Mouse (Mus musculus): Measurements from ENCODE around the gene Fam171a1. TPM values are rescaled to one million over a fixed set of nuclear protein-coding genes. Genes with fewer than 3 reads are reported as not detected.

The Fam171a1 gene
- total RNA-seq, 2 experiments from 2014 or later, result 58.5 to 60.2 TPM

DNA sequence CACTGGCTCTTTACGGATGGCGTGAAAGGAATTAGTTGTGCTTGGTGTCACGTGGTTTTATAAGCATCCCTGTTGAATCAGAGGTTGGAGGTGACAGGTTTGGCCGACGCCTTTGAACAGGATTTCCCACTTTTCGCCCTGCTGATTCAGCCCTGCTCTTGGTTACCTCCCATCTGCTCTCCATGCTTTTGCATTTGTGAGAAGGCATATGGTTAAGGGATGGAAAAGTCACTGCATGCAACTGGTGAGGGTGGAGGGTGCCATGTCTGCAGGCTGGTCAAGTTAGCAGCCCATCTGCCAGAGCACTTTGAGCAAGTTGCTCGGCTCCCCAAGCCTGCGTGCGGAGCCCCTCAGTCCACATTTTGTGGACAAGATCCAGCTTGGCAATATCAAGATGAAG lies 18.4 kb downstream of the Fam171a1 start:
- intact Hi-C loops (cut with DNase I), result no loop called here

DNA sequence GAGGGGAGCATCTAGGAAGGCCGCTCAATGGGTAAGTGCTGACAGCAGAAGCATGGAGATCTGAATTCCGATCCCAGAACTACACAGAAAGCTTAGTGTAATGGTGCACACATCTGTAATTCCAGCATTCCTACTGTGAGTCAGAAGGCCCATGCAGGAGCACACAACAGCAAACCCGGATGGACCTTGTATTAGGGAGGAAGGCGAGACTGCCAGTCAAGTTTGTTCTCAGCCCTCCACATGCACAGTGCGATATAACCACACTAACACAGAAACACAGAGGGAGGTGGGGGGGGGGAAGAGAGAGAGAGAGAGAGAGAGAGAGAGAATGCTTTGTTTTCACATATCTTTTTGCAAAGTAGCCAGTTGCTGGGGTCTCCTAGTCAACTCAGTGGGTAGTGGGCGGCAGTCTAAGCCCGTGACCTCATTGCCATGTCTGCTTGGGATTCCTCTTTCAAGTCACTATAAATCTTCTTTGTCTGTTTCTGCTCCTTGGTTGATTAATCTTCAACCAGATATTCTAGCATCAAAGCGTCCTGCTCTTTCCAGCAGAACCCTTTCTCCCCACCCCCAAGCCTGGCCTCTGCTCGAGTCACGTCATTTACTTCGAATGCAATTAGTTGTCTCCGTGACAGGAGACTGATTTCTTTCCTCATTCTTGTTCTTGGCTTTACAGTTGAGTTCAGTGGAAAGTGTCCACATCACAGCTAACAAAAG lies 20.7 kb downstream of the Fam171a1 start:
- intact Hi-C loops (cut with DNase I), result no loop called here
- no peak for DNase-seq (ENCODE audit: extremely low spot score in 1 of 2, low spot score in 2 of 2)

More for the DNA sequence above, 18.4 kb downstream of the Fam171a1 start:
- no peak for DNase-seq (ENCODE audit: extremely low spot score in 1 of 2, low spot score in 2 of 2)

DNA sequence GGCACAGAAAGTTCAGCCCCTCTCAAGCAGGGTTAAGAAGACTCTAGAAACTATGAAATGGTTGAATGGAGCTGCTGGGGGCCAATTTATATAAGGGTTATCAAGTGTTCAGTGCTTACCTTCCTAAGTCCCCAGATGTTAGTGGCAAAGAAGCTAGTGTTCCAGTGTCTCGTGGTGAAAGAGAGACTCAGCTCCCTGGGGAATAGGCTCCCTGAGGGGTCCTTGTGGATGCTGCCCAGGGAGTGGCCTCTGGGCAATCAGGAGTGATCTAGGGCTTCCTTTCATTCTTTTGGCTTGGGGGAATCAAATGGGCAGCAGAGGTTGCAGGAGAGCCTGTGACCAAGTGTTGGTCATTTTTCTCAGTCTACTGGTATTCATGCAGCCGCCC lies 21.3 kb downstream of the Fam171a1 start:
- intact Hi-C loops (cut with DNase I), result no loop called here
- DNase-seq (ENCODE audit: extremely low spot score in 1 of 2, low spot score in 2 of 2), result no peak

DNA sequence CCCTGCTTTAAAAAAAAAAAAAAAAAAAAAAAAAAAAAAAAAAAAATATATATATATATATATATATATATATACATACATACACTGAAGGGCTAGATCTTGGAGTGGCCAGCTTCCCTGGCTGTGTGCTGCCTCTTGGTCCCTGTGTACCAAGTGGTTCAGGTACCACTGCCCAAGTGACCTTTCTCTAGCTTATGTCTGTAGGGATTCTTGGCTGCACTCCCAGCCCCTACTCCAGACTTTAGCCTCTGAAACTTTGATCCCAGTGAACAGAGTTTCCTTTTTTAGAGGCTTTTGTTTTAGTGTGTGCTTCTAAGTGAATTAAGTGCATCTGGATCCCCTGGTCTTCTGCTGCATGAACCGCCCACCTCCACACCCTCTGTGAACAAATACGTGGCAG lies 24.3 kb downstream of the Fam171a1 start:
- intact Hi-C loops (cut with DNase I), result no loop called here
- no peak for DNase-seq (ENCODE audit: extremely low spot score in 1 of 2, low spot score in 2 of 2)

DNA sequence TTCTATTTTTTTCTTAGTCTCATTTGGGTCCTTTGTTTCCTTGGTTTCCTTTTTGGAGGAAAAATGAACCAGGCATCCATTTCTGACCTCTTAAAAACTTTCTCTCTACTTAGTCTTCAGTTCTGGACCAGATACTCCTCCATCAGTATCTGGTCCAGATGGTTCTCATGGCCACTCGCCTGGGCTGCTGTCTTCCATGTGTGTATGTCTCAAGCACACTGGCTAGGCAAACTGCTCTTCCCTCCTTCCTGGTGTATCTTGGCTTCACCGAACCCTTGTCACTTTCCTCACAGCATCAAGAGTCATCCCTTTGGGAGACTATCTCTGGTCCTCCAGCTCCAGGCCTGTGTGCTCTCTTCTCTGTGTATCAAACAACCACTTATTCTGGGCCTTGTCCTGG lies 25.0 kb downstream of the Fam171a1 start:
- no peak for DNase-seq (ENCODE audit: extremely low spot score in 1 of 2, low spot score in 2 of 2)

DNA sequence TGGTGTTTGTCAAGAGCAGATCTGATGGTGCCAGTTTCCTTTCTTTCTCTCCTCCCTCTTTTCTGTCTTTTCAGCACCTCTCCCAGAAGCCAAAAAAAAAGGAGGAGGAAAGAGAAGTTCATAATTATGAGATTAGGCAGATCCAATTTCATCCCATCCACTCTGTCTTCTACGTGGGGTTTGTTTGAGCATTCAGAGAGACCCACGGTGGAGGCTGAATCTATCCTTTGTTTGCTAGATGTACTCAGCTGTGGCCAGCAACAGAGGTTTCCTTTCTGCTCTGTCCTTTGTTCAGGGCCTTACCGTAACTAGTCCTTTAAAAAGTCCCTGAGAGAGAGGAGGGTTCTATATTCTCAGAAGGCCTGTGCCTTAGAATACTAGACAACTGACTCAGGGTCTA lies 25.6 kb downstream of the Fam171a1 start:
- DNase-seq (ENCODE audit: extremely low spot score in 1 of 2, low spot score in 2 of 2), result no peak
- intact Hi-C loops (cut with DNase I), result no loop called here

More for the DNA sequence above, 25.0 kb downstream of the Fam171a1 start:
- intact Hi-C loops (cut with DNase I), result no loop called here

DNA sequence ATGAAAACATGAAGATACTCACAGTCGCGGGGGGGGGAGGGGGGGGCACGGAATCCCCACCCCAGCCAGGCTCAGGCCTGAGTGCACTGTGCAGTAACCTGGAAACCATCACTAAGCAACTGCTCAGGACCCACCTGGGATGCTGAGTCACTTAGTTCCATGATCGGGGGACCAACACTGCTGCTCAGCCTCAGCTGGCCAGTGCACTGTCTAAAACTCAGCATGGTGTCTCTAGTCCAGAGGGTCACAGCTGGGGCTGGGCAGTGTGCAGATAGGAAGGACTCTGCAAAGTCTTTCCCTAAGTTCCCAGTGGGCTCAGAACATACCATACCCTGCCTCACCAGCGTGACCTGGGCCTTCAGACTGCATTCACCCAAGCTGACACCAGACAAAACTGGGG lies 26.6 kb downstream of the Fam171a1 start:
- DNase-seq (ENCODE audit: extremely low spot score in 1 of 2, low spot score in 2 of 2), result no peak
- intact Hi-C loops (cut with DNase I), result no loop called here

DNA sequence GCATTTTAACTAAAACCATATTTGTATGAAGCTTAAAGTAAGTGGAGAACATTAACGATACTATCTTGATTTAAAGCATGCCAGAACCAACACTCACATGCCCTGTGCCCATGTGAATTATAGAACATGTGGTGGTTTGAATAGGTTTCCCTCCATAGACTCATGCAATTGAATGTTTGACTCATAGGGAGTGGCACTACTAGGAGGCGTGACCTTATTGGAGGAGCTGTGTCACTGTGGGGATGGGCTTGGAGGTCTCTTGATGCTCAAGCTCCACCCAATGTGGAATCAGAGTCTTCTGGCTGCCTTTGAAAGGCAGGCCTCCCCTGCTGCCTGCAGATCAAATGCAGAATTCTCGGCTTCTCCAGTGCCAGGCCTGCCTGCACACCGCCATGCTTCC lies 27.8 kb downstream of the Fam171a1 start:
- intact Hi-C loops (cut with DNase I), result no loop called here
- no peak for DNase-seq (ENCODE audit: extremely low spot score in 1 of 2, low spot score in 2 of 2)

DNA sequence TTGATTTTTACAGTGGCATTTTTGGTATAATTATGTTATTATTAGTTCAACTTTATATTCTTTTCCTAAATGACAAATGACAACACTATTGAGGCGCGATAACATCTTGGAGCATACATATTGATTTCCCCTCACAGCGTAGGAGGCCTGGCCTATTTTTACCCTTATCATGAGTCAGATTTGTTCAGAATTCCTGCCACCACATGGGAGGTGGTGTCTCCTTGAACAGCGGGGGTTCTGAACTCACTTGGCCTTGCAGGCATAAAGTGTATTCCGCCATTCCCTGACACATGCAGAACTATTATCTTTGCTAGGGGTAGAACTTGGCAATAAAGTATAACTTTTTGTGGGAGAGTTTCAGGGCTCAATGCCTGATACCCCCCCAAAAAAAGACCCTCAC lies 30.3 kb downstream of the Fam171a1 start:
- intact Hi-C loops (cut with DNase I), result no loop called here
- no peak for DNase-seq (ENCODE audit: extremely low spot score in 1 of 2, low spot score in 2 of 2)

DNA sequence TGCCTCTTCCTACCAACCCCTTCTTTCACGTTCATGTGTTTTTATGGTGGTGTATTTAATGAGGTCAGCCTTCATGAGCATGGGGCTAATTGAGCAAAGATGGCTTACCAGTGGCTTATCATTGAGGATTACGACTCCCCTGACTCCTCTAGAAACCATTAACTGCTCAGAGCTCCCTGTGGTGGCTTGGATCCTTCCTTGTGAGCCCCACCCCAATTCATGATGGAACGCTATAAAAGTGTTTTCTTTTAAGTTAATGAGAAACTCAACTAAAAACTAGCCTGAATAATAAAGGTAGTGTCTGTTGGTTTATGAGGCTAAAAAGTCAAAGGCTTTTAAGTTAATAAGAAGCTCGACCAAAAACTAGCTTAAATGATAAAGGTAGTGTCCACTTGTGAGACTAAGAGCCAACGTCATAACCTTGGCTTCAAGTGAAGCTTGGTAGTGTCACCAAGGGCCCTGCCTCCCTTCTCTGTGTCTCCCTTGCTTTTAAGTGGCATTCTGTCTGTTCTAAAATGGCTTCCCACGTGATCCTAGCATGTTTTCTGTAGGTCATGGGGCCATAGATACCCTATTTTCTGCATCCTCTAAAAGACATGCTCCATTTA lies 33.6 kb downstream of the Fam171a1 start:
- intact Hi-C loops (cut with DNase I), result no loop called here
- no peak for DNase-seq (ENCODE audit: extremely low spot score in 1 of 2, low spot score in 2 of 2)

DNA sequence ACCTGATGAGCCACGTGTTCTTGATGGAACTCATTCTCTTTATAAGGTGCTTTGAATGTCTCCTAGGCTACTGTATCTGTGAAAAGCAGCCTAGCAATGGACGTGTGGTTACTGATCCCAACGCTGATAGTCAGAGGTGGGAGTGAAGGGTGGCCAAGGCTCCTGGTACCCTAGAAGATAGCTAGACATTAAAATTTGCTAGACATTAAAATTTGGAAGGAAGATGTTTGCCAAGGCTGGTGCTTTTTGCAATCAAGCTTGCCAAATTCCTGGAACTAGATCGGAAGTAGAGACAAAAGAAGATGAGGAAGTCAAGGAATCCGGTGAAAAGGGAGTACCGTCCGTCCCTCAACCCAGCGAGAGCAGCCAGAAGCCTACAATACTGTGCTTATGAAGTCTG lies 34.7 kb downstream of the Fam171a1 start:
- intact Hi-C loops (cut with DNase I), result no loop called here
- DNase-seq (ENCODE audit: extremely low spot score in 1 of 2, low spot score in 2 of 2), result no peak

DNA sequence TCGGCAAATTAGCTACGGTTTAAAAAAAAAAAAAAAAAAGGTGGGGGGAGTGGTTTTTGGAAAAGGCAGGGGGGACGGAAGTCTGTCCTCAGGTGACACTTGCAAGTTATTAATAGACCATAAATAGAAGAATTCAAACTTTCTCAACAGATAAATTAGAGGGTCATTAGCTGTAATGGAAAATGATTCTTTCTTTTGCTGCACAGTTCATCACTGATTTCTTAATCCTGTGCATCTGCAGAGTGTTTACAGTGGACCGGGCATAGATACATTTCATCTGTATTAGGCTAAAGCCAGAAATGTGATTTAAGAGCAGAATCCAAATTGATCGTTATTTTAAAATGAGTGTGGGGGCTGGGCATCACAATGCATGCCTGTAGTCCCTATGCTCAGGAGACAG lies 36.3 kb downstream of the Fam171a1 start:
- DNase-seq (ENCODE audit: extremely low spot score in 1 of 2, low spot score in 2 of 2), result no peak
- intact Hi-C loops (cut with DNase I), result no loop called here

DNA sequence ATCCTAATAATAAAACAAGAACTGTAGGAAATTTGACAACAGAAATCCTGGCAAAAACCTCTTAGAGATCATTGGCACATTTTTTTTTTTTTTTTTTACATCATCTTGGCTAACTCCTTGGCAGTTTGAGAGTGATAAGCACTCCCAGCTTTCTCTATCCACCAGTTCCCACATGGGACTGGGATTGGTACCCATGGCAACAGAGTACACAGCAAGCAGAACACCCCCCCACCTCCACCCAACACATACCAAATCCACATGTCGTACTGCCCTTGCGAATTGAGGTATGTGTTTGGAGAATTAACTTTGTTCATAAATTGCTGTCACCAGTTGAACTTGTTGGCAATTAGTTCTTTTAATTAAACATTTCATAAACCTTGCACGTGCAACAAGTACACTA lies 37.3 kb downstream of the Fam171a1 start:
- intact Hi-C loops (cut with DNase I), result no loop called here
- DNase-seq (ENCODE audit: extremely low spot score in 1 of 2, low spot score in 2 of 2), result no peak

DNA sequence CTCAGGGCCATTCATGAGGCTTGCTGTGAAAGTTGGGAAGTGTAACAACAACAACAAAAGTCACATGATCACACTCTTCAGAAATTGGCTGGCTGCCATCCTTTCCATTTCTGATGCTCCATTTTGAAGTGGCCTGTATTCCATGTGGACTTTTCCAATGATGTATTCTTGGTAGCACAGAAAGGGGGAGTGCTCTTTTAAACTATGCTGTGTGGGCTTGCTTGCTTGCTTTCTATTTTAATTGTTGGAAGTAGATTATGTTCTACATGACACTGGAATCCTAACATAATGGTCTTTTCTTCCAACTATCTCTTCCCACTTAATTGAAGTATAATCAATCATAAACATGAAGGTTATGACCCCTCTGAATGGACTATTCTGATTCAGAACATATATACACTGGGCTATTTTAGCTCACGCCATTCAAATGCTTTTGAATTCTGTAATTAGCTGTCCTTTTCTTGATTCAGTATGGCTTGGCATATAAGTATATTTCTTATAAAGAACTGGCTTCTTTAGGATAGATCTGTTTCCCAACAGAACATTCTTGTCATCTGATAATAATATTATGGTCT lies 40.2 kb downstream of the Fam171a1 start:
- intact Hi-C loops (cut with DNase I), result no loop called here
- no peak for DNase-seq (ENCODE audit: extremely low spot score in 1 of 2, low spot score in 2 of 2)

DNA sequence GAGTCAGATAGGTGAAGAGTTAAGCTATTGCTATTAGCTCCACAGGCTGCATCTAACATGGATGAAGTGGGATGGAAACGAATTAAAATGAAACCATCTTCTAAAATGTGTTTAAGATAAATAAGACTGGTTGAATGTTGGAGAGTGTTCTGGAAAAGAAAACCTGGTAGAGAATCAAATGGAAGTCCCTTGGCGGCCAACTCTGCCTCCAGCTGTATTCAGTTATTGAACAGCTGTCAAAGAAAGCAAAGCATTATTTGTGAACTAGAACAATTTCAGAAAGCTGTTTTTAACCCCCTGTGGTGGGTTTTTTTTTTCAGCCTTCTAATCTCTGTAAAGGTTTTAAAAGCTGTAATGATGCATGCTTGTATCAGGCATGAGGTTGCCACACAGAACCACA lies 41.0 kb downstream of the Fam171a1 start:
- intact Hi-C loops (cut with DNase I), result no loop called here
- DNase-seq (ENCODE audit: extremely low spot score in 1 of 2, low spot score in 2 of 2), result no peak

DNA sequence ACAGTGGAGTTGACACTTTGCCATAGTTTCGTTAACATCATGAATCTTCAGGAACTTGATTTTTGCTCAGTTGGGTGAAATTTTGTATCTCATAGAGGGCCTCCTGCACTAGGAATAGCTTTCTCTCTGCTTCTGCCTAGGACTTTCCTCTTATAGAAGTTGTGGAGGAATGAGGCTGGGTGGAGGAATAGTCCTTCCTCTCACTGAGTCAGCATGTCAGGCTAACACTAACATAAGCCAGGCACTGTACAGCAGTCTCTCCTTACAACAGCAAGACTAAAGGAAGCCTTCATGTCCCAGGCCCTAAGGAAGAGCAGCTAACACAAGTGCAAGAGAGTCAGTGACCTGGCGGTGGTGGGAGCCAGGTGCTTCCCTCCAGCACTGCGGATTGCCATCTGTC lies 43.0 kb downstream of the Fam171a1 start:
- intact Hi-C loops (cut with DNase I), result no loop called here

DNA sequence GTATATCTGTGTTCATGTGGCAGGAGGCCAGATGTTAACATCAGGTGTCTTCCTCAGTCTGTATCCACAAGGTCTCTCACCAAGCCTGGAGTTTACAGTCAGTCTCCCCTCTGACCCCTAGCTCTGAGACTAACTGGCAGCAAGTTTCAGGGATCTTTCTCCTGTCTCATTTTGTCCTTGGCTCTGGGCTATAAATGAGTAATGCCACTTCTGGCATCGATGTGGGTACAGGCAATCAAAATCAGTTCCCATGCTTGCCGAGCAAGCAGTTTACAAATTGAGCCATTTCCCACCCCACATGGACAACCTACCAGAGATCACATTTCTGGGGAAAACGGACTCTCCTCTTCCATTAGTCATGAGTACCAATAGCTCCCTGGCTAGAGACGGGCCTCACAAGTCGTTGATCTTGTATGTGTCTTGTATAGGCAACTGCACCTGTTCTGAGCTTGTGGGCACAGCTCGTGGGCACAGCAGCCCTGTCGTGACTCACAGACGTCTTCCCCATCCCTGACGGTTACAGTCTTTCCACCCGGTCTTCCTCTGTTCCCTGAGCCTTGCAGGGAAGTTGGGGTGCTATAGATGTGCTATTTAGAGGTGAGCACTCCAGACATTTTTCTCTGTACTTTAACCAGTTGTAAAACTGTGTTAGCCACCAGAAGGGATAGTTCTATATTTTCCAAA lies 43.8 kb downstream of the Fam171a1 start:
- intact Hi-C loops (cut with DNase I), result no loop called here
- DNase-seq (ENCODE audit: extremely low spot score in 1 of 2, low spot score in 2 of 2), result no peak

More for the DNA sequence above, 43.0 kb downstream of the Fam171a1 start:
- DNase-seq (ENCODE audit: extremely low spot score in 1 of 2, low spot score in 2 of 2), result no peak

DNA sequence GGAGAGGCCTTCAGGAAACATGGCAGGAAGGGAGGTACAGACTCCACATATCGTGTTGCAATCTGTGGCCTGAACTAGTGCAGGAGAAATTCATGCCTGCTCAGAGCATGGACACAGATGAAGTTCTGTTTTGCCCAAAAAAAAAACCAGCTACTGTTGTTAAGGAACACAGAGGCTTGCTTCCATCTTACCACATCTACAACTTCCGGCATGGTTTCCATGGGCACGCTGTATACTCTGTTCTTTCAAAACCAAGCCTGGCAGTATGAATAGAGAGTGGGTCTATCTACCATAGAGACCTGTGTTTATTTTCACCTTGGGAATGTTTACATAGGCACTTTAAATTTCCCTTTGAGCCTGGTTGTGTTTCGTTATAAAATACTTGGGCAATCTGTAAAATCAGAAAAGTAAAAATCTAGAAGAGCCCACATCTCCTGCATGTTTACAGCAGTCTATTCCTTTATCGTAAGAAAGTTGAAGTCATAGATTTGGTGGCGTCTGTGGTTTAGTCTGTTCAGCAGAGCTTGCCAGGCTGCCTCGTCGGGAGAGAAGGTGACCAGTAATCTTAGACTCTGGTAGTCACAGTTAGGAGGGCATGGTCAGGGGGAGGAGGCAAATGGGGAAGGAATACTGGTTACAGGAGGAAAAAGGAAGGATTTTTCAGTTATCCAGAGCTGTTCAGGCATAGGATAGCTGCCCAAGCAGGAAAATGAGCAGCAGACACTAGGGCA lies 44.8 kb downstream of the Fam171a1 start:
- intact Hi-C loops (cut with DNase I), result no loop called here
- no peak for DNase-seq (ENCODE audit: extremely low spot score in 1 of 2, low spot score in 2 of 2)

DNA sequence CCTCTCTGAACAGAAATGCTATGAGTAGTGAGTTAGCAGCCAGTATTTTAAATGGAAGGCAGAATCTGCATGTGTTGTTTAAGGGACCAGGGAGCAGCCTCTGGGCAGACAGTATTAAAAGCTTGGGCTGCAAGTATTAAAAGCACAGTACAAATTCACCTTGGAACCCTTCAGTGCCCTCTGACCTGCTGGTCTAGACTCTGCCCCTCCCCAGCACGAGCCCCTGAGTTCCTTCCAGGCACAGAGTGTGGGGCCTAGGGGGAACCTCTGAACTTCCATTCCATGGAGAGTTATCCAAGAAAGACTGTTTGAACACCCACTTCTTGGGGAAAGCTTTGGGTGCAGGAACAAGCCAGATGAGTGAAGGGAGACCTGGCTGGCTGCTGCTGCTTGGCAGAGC lies 47.6 kb downstream of the Fam171a1 start:
- intact Hi-C loops (cut with DNase I), result no loop called here
- no peak for DNase-seq (ENCODE audit: extremely low spot score in 1 of 2, low spot score in 2 of 2)

All from left cerebral cortex, postnatal 10 days (tissue).